Mouse (Mus musculus) testis, adult 2 months (tissue): ENCODE data around the gene Golga7b.

Experiments
- CTCF ChIP-seq: fragments of 200-500 bp; IDR thresholded peaks from 2 replicates; pipeline ENCODE4 v1.5.1; 2012; ENCODE audit warnings: low read depth, mild to moderate bottlenecking, inconsistent platforms, low read length, moderate library complexity; ENCODE audit not compliant: control insufficient read depth, insufficient read depth, insufficient replicate concordance
- POLR2A ChIP-seq: fragments of 200-500 bp; IDR thresholded peaks from 2 replicates; pipeline ENCODE4 v1.6.1; 2012; ENCODE audit warnings: low read depth, mild to moderate bottlenecking, inconsistent platforms, low read length, moderate library complexity; ENCODE audit not compliant: control insufficient read depth

DNA sequence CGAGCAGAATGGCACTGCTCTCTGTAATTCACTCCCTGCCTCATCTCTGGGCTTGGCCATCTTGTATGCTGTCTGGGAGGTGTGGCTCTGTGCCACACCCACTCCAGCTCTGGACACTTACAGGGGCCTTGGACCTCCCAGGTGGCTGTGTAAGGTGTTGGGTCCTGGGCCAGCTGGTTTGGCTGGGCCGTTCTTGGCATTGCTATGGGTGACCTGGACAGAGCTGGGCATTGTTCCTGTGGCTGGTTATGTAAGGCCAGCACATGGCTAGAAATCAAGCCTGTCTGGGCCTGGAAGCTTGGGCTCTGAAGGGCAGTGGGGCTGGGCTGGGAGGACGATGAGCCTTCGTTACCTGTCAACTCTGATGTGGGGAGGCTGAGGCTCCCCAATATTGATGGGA, 43.1 kb upstream of the Golga7b start:
- TF ChIP-seq CTCF (no peak), POLR2A (no peak)
